Mouse (Mus musculus) testis, adult 2 months (tissue): Measurements from ENCODE around the gene Astn2.

Source experiments
- CTCF ChIP-seq: fragments of 200-500 bp; IDR thresholded peaks from 2 replicates; pipeline ENCODE4 v1.5.1; 2012; ENCODE audit warnings: low read depth, mild to moderate bottlenecking, inconsistent platforms, low read length, moderate library complexity; ENCODE audit not compliant: control insufficient read depth, insufficient read depth, insufficient replicate concordance
- POLR2A ChIP-seq: fragments of 200-500 bp; IDR thresholded peaks from 2 replicates; pipeline ENCODE4 v1.6.1; 2012; ENCODE audit warnings: low read depth, mild to moderate bottlenecking, inconsistent platforms, low read length, moderate library complexity; ENCODE audit not compliant: control insufficient read depth

DNA sequence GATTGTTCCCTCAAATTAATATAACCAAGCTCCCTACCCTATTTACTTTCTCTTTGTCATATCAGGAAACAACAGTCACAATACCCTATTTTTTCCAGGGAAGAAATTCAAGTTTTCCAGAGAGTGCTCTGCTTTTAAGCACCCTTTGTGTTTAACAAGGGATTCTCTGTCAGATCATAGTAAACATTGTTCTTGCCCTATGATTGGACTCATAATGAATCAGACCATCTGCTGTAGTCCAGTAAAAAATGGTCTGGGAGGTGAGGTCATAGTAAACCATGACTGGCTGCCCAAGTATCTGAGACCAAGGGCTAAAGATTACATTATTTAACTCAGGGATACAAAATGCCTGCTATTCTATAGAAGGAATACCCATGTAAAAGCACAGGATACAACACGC, 452.5 kb downstream of the Astn2 start:
- no peak for TF ChIP-seq CTCF
- TF ChIP-seq POLR2A = no peak
